Mouse (Mus musculus): ENCODE measurements around the gene Sertm1. TPM values are rescaled to one million over a fixed set of nuclear protein-coding genes. Genes with fewer than 3 reads are reported as not detected.

Sertm1 gene
- total RNA-seq (2021): under 1 TPM in 1 of 2 experiments, not detected in 1; 0.20 TPM
- long read RNA-seq, experiment 1: 0 reads
- long read RNA-seq, experiment 2: 0 reads

- DNase-seq (ENCODE audit: low spot score in 2 of 2): no peak
Measured at GRCm38 (mm10) chr3:54915643-54916071, at the start of gene Sertm1. TSS of gene Sertm1 (minus strand) at chr3:54915887.

GRCm38 (mm10) chr3:54964948-54965506, 49.3 kb upstream of the Sertm1 start:
- no peak for DNase-seq (ENCODE audit: low spot score in 2 of 2)

- DNase-seq (ENCODE audit: low spot score in 2 of 2): no peak
Measured at GRCm38 (mm10) chr3:54943067-54943810, 27.6 kb upstream of the Sertm1 start.

- no peak for DNase-seq (ENCODE audit: low spot score in 2 of 2)
Measured at GRCm38 (mm10) chr3:54934535-54934934, 18.8 kb upstream of the Sertm1 start.

DNA sequence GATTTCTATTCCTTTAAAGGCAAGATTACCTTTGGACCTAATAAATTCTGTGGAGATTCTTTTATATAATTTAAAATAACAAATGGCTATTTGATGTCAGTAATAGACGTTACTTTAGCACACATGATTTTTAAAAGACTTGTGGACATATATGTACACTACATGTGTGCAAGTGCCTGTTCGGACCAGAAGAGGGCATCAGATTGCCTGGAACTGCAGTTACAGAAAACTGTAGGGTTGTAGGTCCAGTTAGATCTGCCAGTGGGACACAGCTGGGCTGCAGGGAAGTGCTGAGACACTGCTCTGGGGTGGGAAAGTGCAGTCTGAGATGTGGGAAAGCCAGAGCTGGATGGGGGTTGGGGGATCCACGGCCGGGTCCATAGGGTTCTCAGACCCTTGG, 16.9 kb upstream of the Sertm1 start:
- no peak for DNase-seq (ENCODE audit: low spot score in 2 of 2)

DNA sequence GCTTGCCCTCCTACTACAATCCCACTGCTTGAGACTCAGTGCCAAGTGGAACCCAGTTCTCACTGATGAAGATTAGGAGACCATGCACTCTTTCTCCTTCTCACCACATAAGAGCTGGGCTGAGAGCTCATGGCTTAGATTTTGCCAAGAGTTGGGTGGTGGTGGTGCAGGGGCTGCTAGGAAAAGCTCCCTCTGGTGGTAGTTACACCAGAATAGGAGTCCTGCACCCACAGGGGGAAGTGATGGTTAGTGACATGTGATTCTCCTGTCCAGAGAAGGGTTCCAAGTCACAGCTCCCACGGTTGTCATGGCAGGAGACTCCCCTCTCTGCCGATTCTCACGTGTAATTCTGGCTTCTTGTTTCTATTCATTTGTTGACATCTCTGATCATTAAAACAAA, 4.7 kb upstream of the Sertm1 start:
- DNase-seq (ENCODE audit: low spot score in 2 of 2): no peak

DNA sequence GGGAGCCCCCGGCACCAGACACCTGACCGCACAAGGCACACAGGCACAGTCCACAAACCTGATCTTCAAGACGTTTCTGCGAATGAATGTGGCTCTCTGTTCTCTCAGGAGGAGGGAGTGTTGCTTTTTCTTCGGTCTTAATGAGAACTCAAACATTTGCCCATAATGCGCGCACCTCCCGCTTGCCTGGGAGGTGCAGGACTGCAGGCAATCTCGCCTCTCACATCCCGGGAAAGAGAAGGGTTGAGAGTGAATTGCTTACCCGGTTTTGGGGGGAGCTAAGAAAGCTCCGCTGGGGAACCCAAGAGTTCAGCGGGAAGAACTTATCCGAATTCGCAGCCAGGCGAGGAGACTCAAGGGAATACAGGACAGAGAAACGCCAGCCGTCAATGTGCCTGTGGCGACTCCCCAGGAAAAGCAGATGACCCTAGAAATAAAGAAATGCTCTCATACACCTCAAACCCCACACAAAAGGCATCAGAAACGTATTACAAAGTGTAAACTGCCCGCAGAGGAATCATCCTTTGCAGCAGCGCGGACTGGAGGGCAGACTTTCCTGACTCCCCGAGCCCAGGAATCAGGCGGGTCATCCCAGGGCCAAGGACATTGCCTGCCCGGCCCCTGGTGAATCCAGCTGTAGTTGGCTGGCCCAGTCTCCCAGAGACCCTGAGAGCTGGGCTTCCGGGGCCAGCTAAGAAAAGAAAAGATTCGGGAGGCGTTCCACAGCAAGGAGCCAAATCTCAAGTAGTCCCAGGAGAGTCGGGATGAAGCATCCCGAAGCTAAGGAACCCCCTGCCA, 643 bp downstream of the Sertm1 start:
- DNase-seq (ENCODE audit: low spot score in 2 of 2): no peak

DNA sequence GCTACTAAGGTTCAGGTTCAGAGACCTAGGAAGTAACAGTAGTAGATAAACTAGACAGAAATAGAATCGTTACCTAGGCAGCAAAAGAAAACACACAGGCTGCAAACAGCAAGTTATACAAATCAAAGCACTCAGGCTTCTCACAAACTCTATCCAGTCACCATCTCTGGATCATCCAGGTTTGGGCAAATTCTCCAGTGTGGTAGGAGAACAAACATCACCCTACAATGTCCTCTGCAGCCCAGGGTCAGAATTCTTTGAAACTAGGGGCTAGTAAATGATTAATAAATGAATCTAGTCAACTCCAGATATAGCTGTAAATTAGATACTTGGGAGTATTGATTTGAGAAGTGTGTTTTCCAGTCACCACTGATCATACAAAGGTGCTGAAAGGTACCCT, 6.8 kb downstream of the Sertm1 start:
- no peak for DNase-seq (ENCODE audit: low spot score in 2 of 2)

DNA sequence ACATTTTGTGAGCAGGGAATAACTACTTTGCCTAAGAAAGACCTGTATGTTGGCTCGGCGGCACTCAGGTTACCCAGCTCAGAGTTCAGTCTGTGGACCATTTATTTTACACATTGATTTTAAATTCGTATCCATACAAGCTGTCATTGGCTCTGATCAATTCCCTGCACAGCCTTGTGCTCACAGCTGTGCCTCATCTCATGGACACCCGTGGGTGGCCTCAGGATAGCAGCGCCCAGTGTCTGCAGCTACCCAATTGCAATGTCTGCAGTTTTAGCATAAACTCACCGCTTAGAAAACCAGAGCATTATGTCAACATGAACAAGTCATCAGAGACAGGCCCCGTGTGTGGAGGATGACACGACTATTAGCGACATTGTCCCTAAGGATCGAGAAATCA, 17.7 kb downstream of the Sertm1 start:
- no peak for DNase-seq (ENCODE audit: low spot score in 2 of 2)

DNA sequence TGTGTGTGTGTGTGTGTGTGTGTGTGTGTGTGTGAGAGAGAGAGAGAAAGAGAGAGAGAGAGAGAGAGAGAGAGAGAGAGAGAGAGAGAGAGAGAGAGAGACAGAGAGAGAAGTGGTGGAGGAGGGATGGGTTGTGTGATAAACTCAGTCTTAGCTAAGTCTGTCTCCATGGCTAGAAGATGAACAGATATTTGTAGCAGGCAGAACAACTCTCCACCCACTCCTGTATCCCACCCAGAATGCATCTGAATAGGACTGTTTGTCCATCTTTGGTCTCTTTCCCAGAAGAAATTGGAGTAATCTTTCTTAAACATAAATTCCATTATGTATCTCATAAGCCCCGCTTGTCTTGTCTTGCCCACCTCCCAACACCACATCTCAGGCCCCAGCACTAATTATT, 20.8 kb downstream of the Sertm1 start:
- no peak for DNase-seq (ENCODE audit: low spot score in 2 of 2)

DNA sequence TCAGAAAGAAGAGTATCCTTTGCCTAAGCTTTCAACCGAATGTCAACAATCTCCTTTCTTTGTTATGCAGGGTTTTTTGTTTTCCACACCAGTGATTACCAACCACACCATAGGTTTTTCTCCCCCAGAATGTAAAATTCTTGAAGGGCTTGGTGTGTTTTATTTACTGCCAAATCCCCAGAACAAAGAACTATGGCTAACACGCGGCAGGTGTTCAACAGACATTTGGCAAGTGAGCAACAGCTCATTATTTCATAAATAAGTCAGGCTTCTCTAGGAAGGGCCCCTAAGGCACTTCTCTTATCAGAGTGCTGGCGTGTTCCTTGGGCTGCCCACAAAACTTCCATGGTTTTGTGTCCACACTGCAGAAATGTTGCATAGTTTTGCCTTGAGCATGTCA, 23.5 kb downstream of the Sertm1 start:
- no peak for DNase-seq (ENCODE audit: low spot score in 2 of 2)

- DNase-seq (ENCODE audit: low spot score in 2 of 2): no peak
Measured at GRCm38 (mm10) chr3:54886501-54886900, 29.2 kb downstream of the Sertm1 start.

Other genes starting within 250 kb of the Sertm1 start
- gene Supt20, start 223.1 kb downstream of the Sertm1 start, total RNA-seq (2021): 10 to 100 TPM; 88.9 to 90.4 TPM
- not detected for gene Gm21958, start 201.5 kb downstream of the Sertm1 start, total RNA-seq (2021)
- gene Exosc8, start 180.5 kb downstream of the Sertm1 start, total RNA-seq (2021): 10 to 100 TPM; 60.4 to 63.4 TPM
- 10 to 100 TPM; 38.5 to 41.2 TPM for gene Alg5, start 180.3 kb downstream of the Sertm1 start, total RNA-seq (2021)
- 10 to 100 TPM; 22.9 to 24.8 TPM for gene Smad9, start 160.3 kb downstream of the Sertm1 start, total RNA-seq (2021)
- gene Rfxap, start 108.1 kb downstream of the Sertm1 start, total RNA-seq (2021): 10 to 100 TPM; 30.5 to 36.7 TPM
- gene Ccna1, start 139.6 kb upstream of the Sertm1 start, total RNA-seq (2021): under 1 TPM; 0.67 to 0.79 TPM
- 10 to 100 TPM; 55.2 to 55.3 TPM for gene Spg20, start 196.2 kb upstream of the Sertm1 start, total RNA-seq (2021)
- gene Ccdc169, start 221.5 kb upstream of the Sertm1 start, total RNA-seq (2021): under 1 TPM; 0.17 to 0.34 TPM

Data from adrenal gland, postnatal 4 days (tissue).